Mouse (Mus musculus): ENCODE data around the gene Olfr905. TPM values are rescaled to one million over a fixed set of nuclear protein-coding genes. Genes with fewer than 3 reads are reported as not detected.

Gene Olfr905
- under 1 TPM in 1 of 2 experiments, not detected in 1; 0.09 TPM for total RNA-seq (2023)

DNA sequence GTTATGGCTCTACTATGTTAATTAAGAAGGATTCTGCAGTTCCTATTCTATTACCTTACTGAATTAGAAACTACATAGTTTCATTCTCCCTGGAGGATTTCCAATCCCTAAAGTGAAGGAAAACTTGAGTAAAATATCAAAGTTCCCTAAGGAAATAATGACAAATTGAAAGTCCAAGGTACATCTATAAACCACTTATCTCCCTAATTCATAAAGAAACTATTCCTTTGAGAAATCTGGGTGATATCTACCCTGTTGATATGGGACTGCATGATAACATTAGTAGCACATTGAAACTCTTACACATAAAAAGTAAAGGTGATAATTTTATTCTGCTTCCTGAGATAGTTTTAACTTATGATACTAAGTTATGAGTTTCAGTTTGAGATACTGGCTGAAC is at the start of gene Olfr905:
TSS of gene Olfr905 (plus strand) at position 301 of the 400 bp plus-strand sequence.

GRCm38 (mm10) chr9:38429155-38429554 is 41.8 kb upstream of the Olfr905 start, which contains the start of gene Olfr901:
Gene Olfr901, plus strand, starts transcription at chr9:38429455.

DNA sequence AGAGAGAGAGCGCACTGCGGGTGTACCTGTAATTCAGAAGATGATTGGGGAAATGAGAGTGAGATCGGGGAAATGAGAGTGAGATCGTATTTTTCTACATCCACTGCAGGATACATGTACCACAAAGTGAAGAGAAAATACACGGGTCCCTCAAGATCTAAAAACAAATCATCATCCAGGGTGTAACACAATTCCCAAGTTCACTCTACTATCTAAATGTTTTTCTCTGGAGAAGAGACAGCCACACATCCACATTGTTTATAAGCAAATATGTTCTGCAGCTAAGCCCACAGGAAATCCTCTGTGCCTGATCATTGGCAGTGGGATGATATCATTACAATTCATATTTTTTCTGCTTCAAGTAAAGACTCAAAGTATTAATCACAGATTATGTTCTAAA is 23.6 kb upstream of the Olfr905 start, which contains the start of gene Olfr902:
TSS of gene Olfr902 (plus strand) at position 301 of the 400 bp plus-strand sequence.

DNA sequence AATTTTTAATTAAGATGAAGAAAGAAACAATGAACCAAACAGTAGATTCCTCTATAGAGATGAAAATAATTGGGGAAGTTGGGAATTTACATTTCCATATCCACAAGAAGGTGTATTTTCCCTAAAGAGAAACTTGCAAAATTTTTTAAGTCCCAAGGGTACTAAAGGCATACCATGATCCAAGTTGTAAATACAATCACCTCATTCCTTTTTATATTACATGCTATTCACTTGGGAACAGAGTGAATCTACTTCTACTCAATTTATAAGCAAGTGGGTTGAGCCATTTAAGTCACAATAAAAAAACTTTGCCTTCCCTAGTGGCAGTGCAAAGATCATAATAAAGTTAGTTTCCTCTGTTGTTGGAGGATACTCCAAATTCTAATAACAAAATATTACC is 8.1 kb upstream of the Olfr905 start, which contains the start of gene Olfr904:
TSS of gene Olfr904 (plus strand) at position 301 of the 400 bp plus-strand sequence.

GRCm38 (mm10) chr9:38486785-38487184 is 15.9 kb downstream of the Olfr905 start, which contains the start of gene Olfr906:
Gene Olfr906, plus strand, starts transcription at chr9:38487085.

DNA sequence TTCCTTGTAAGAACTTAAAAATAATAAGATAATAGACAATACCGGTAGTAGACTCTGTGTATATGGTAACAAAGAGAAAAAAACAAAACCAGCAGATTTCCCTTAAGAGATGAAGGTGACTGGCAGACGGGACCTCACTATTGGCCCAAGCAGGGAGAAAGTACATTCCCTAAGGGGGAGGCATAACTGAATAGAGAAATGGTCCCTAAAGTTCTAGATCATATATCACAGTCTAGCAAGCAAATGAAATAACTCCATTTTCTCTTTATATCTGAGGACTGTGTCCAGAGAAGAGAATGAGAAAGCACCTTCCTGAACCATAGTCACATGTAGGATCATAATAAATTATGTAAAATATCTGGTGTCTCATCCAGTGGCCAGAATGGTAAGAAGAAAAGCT is 24.6 kb downstream of the Olfr905 start, which contains the start of gene Olfr907:
TSS of gene Olfr907 (plus strand) at position 301 of the 400 bp plus-strand sequence.

DNA sequence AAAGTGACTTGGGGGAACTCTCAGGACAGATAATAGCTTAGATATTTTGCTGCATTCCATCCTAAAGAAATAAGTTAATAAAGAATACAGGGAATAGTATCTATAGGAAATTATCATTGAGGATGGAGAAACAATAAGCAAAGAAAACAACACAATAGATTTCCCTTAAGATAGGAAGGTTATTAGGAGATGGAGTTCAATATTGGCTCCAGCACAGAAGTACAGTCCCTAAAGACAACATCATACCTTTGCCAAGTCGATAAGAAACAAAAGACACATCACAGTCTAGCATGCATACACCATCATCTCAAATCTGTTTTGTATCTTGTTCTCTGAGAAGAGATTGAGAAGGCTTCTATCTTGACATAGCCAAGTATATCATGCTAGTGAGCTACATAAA is 50.4 kb downstream of the Olfr905 start, which contains the start of gene Olfr911-ps1:
TSS of gene Olfr911-ps1 (plus strand) at position 301 of the 400 bp plus-strand sequence.

Other genes with a start within 250 kb of the Olfr905 start
- not detected for gene Olfr143, start 218.3 kb upstream of the Olfr905 start, total RNA-seq (2023)
- not detected for gene Olfr895, start 203.3 kb upstream of the Olfr905 start, total RNA-seq (2023)
- gene Olfr896-ps1, start 180.0 kb upstream of the Olfr905 start, total RNA-seq (2023), result not detected
- gene Olfr25, start 142.0 kb upstream of the Olfr905 start, total RNA-seq (2023), result not detected
- not detected for gene Olfr898, start 122.7 kb upstream of the Olfr905 start, total RNA-seq (2023)
- not detected for gene Olfr250, start 104.2 kb upstream of the Olfr905 start, total RNA-seq (2023)
- gene Olfr251, start 94.0 kb upstream of the Olfr905 start, total RNA-seq (2023), result not detected
- not detected for gene Olfr147, start 69.4 kb upstream of the Olfr905 start, total RNA-seq (2023)
- not detected for gene Olfr901, start 41.7 kb upstream of the Olfr905 start, total RNA-seq (2023)
- not detected for gene Olfr902, start 23.5 kb upstream of the Olfr905 start, total RNA-seq (2023)
- not detected for gene Olfr904, start 8.0 kb upstream of the Olfr905 start, total RNA-seq (2023)
- not detected for gene Olfr906, start 16.0 kb downstream of the Olfr905 start, total RNA-seq (2023)
- gene Olfr907, start 24.7 kb downstream of the Olfr905 start, total RNA-seq (2023), result not detected
- not detected for gene Olfr911-ps1, start 50.5 kb downstream of the Olfr905 start, total RNA-seq (2023)
- not detected for gene Olfr910, start 66.7 kb downstream of the Olfr905 start, total RNA-seq (2023)
- gene Olfr912, start 109.1 kb downstream of the Olfr905 start, total RNA-seq (2023), result not detected
- not detected for gene Olfr913, start 121.7 kb downstream of the Olfr905 start, total RNA-seq (2023)
- not detected for gene Olfr914, start 134.0 kb downstream of the Olfr905 start, total RNA-seq (2023)
- gene Olfr916, start 188.8 kb downstream of the Olfr905 start, total RNA-seq (2023), result not detected
- gene Olfr917, start 194.7 kb downstream of the Olfr905 start, total RNA-seq (2023), result not detected
- not detected for gene Olfr918, start 203.5 kb downstream of the Olfr905 start, total RNA-seq (2023)
- gene Olfr919, start 232.6 kb downstream of the Olfr905 start, total RNA-seq (2023), result not detected
- 10 to 100 TPM; 20.1 to 32.2 TPM for gene Vwa5a, start 247.2 kb downstream of the Olfr905 start, total RNA-seq (2023)